Mouse (Mus musculus): Measurements from ENCODE around the gene Gm10750. TPM values are rescaled to one million over a fixed set of nuclear protein-coding genes. Genes with fewer than 3 reads are reported as not detected.

Gm10750 gene
- polyA plus RNA-seq (2014; fragmentation: Illumina TruSeq; extraction: RNeasy Lipid Tissue Mini Kit (QIAGEN cat#74804); ENCODE audit: low read depth, low replicate concordance), result not detected

DNA sequence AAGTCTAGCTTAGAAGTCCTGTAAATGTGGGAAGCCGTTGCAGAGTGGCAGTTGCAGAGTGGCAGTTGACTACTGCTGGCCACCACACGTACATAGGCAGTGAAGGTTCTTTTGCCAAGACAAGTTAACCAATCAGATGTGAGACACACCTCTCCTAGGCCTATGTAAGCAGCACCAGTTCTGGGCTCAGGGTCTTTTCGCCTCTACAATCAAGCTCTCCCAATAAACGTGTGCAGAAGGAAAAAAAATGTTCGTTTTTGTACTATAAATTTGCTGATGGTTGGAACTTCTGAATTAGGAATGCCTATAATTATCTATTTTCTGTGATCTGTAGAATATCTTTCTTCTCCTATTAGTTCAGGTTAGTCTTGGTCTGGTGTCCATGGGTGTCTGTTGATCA is at the start of gene Gm10750:
Gene Gm10750 (minus strand): TSS at position 101 of the 400 bp plus-strand sequence.

GRCm38 (mm10) chr2:149003151-149003550 is 13.9 kb downstream of the Gm10750 start, which contains the start of gene Gm1330:
TSS of gene Gm1330 (minus strand) at chr2:149003251.

Other genes starting within 250 kb of the Gm10750 start
- gene Cst11, start 245.7 kb downstream of the Gm10750 start, polyA plus RNA-seq (2014; fragmentation: Illumina TruSeq; extraction: RNeasy Lipid Tissue Mini Kit (QIAGEN cat#74804); ENCODE audit: low read depth, low replicate concordance), result not detected
- not detected for gene 8030411F24Rik, start 235.2 kb downstream of the Gm10750 start, polyA plus RNA-seq (2014; fragmentation: Illumina TruSeq; extraction: RNeasy Lipid Tissue Mini Kit (QIAGEN cat#74804); ENCODE audit: low read depth, low replicate concordance)
- gene Cst12, start 227.9 kb downstream of the Gm10750 start, polyA plus RNA-seq (2014; fragmentation: Illumina TruSeq; extraction: RNeasy Lipid Tissue Mini Kit (QIAGEN cat#74804); ENCODE audit: low read depth, low replicate concordance), result not detected
- not detected for gene Cst8, start 218.5 kb downstream of the Gm10750 start, polyA plus RNA-seq (2014; fragmentation: Illumina TruSeq; extraction: RNeasy Lipid Tissue Mini Kit (QIAGEN cat#74804); ENCODE audit: low read depth, low replicate concordance)
- gene Cst13, start 197.2 kb downstream of the Gm10750 start, polyA plus RNA-seq (2014; fragmentation: Illumina TruSeq; extraction: RNeasy Lipid Tissue Mini Kit (QIAGEN cat#74804); ENCODE audit: low read depth, low replicate concordance), result not detected
- gene Cst9, start 182.1 kb downstream of the Gm10750 start, polyA plus RNA-seq (2014; fragmentation: Illumina TruSeq; extraction: RNeasy Lipid Tissue Mini Kit (QIAGEN cat#74804); ENCODE audit: low read depth, low replicate concordance), result not detected
- not detected for gene 9230104L09Rik, start 152.2 kb downstream of the Gm10750 start, polyA plus RNA-seq (2014; fragmentation: Illumina TruSeq; extraction: RNeasy Lipid Tissue Mini Kit (QIAGEN cat#74804); ENCODE audit: low read depth, low replicate concordance)
- gene Cst3, start 141.5 kb downstream of the Gm10750 start, polyA plus RNA-seq (2014; fragmentation: Illumina TruSeq; extraction: RNeasy Lipid Tissue Mini Kit (QIAGEN cat#74804); ENCODE audit: low read depth, low replicate concordance), result 30.6 TPM
- not detected for gene Gm1330, start 14.0 kb downstream of the Gm10750 start, polyA plus RNA-seq (2014; fragmentation: Illumina TruSeq; extraction: RNeasy Lipid Tissue Mini Kit (QIAGEN cat#74804); ENCODE audit: low read depth, low replicate concordance)